Mouse (Mus musculus) layer of hippocampus, postnatal 36 days (tissue): ENCODE data around the gene Rps7. TPM values are rescaled to one million over a fixed set of nuclear protein-coding genes. Genes with fewer than 3 reads are reported as not detected.

Experiments
- DNase-seq, 2 experiments: peaks; one replicate each; pipeline ENCODE4 v3.0.0; 2022
- total RNA-seq, 2 experiments: library from RNA; stranded (reverse); gene quantifications; 2 replicates each; pipeline ENCODE4 v1.2.3; 2021

Gene Rps7
- total RNA-seq = 100 to 1,000 TPM; 282 to 298 TPM

DNA sequence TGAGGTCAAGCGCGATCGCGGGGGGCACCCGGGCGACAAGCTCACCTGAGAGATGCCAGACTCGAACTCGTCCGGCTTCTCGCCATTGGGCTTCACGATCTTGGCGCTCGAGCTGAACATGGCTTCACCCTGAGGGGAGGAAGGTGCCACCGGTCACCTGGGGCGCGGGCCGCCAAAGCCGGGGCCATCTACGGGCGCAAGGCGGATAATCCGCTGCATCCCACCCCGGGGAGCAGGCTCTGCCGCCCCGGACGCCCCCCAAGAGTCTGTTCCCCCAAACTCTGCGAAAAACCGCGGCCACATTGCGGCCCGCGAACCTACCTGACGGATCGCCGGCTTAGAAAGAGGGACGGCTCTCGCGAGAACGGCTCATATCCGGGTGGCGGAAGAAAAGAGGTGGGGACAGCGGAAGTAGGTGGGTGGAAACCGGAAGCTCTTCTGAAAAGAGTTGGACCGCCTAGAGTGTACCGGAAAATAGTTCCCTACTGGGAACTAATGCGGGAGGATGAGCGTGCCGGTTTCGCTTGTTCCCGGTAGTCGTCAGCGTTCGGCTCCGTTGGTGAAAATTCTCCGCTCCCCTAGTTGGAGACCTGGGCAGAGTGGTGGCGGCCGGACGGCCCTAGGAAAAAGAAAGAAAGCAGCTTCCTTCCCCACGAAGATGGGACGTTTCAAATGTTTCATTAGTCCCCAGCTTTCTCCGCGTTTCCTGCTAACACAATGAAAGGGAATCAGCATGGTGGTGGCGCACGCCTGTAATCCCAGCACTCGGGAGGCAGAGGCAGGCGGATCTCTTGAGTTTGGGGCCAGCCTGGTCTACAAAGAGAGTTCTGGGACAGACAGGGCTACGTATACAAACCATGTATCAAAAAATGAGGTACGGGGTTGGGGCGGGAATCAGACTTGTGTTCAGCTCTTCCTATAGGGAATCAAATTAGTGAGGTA lies at the start of gene Rps7:
Gene Rps7 (minus strand): TSS at position 419 of the 942 bp plus-strand sequence.
- DNase-seq = peak; percentile 90 to 91

DNA sequence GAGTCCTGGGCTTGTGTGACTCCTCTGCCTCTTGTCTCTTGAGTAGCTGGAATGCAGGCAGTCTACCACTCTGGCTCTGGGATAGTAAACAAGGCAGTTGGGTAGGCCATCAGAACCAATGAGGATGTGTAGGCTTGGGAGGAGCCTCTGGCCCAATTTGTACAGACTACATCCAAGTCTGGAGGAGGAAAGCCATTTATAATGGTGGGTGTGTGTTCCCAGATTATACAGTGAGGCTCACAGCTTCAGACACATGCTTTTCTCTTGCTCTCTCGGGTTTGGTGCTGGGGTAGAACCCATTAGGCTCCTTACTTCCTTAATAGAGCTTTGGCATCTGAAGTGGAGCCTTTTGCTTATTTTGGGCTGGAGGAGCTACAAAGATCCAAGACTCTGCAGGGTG lies 48.9 kb upstream of the Rps7 start:
- DNase-seq = no peak

GRCm38 (mm10) chr12:28675925-28676209 lies 40.1 kb upstream of the Rps7 start:
- no peak for DNase-seq

- peak; percentile 84 for DNase-seq
Measured at GRCm38 (mm10) chr12:28675121-28675924, 39.6 kb upstream of the Rps7 start, which contains the start of gene Adi1. Adi1 (plus strand) TSS chr12:28675231.

DNA sequence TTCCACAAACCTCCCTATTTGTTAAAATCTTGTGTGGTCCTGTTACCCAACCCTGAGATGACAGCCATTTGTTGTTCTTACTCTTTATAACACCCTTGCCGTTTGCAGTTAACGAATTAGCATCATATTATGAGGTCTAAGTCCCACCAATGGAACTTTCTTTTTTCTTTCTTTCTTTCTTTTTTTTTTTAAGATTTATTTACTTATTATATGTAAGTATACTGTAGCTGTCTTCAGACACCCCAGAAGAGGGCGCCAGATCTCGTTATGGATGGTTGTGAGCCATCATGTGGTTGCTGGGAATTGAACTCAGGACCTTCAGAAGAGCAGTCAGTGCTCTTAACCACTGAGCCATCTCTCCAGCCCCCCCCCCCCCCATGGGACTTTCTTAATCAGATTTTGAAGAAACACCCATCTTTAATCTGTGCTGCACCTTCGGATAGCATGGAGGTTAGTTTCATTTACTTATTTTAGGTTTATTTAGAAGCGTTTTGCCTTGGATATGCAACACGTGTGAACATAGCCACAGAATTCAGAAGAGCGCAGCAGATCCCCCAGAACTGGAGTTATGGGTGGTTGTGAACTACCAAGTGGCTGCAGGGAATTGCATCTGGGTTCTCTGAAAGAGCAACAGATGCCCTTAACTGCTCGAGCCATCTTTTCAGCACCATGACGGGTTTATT lies 38.4 kb upstream of the Rps7 start:
- no peak for DNase-seq

- no peak for DNase-seq
Measured at GRCm38 (mm10) chr12:28667287-28667686, 31.5 kb upstream of the Rps7 start.

GRCm38 (mm10) chr12:28666734-28667133 lies 31.0 kb upstream of the Rps7 start:
- no peak for DNase-seq

- DNase-seq = no peak
Measured at GRCm38 (mm10) chr12:28662628-28663027, 26.9 kb upstream of the Rps7 start.

GRCm38 (mm10) chr12:28649141-28650110 lies 13.7 kb upstream of the Rps7 start, which contains the start of gene Rnaseh1:
Rnaseh1 (plus strand) TSS chr12:28649602.
- peak; percentile 88 to 91 for DNase-seq

DNA sequence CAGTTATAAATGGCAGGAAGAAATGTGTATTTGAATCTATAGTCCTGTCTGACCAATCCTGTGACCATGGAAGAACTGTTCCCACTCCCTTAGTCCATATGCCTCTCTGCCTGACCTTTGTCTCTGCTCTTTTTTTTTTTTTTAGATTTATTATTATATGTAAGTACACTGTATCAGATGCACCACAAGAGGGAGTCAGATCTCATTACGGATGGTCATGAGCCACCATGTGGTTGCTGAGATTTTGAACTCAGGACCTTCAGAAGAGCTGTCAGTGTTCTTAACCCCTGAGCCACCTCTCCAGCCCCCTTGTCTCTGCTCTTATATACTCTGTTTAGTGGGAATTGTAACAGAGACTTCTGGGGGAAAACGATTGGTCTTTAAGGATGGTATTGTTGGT lies 3.0 kb upstream of the Rps7 start:
- DNase-seq = no peak

- no peak for DNase-seq
Measured at GRCm38 (mm10) chr12:28636543-28636942, 790 bp upstream of the Rps7 start.

DNA sequence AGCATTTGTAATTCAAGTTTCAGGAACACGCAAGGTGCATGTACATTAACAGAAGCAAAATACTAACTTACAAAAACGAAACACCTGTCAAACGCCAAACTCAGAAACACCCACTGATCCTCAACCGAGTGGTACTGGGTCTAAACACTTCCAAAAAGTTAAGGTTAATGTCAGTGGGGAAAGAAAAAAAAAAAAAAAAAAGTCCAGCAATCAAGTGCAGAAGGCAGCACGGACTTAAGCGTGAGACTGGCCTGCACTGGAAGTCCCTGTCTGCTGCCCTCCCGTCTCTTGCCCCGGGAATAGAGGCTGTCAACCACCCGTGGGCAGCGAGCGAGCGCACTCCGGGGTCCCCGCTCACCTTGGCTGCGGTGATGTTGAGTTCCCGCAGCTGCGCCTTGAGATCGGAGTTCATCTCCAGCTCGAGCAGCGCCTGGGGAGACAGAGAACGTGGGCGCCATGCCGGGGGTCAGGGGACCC lies 657 bp downstream of the Rps7 start:
- DNase-seq = no peak

GRCm38 (mm10) chr12:28628436-28628835 lies 7.3 kb downstream of the Rps7 start:
- no peak for DNase-seq

DNA sequence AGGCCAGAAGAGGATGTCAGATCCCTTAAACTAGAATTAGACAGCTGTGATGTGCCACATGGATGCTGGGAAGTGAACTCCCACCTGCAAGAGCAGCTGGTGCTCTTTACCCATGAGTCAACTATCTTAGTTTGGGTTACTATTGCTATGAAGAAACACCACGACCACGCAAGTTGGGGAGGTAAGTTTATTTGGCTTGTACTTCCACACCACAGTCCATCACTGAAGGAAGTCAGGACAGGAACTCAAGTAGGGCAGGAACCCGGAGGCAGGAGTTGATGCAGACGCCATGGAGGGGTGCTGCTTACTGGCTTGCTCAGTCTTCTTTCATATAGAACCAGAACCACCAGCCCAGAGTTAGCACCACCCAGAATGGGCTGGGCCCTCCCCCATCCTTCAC lies 8.7 kb downstream of the Rps7 start:
- no peak for DNase-seq

- no peak for DNase-seq
Measured at GRCm38 (mm10) chr12:28625407-28625806, 10.3 kb downstream of the Rps7 start.

DNA sequence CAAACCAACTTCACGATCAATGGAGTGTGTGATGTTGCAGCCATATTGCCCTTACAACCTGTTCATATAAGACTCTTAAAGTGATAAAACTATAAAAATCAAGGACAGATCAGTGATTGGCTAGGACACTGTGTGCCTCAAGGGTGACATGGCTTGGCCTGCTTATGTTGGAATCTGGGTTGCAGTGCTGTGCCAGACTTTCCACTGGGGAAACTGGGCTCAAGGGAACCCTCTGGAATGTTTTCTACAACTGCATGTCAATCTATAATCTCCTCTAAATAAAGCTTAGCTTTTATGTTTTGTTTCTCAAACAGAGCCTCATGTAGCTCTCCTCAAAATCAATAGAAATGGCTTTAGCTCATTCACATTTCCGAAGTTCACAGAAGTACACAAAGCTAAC lies 11.5 kb downstream of the Rps7 start:
- DNase-seq = no peak

- no peak for DNase-seq
Measured at GRCm38 (mm10) chr12:28623195-28623594, 12.6 kb downstream of the Rps7 start, which contains the start of gene Colec11. Colec11 (minus strand) TSS chr12:28623377.

DNA sequence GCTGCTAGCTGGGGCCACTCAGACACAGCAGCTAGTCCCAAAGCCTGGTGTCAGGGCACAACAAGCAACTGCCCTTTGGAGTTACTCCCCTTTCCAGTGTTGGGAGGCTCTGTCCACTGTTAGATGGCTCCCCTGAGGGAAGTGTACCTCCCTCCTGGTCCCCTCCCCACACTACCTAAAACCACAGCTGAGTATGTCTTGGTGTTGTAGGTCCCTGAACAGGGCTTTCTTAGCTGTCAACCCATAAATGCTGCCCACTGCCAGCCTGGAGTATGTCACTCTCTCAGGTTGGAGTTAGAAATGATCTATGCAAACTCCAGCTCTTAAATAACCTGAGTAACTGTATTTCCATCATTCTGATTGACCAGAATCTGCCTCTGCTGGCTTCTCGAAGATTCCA lies 13.1 kb downstream of the Rps7 start:
- DNase-seq = no peak

- DNase-seq = peak in 1 of 2 experiments; percentile 18
Measured at GRCm38 (mm10) chr12:28622167-28622532, 13.6 kb downstream of the Rps7 start.

GRCm38 (mm10) chr12:28621451-28622166 lies 14.1 kb downstream of the Rps7 start:
- DNase-seq = no peak

DNA sequence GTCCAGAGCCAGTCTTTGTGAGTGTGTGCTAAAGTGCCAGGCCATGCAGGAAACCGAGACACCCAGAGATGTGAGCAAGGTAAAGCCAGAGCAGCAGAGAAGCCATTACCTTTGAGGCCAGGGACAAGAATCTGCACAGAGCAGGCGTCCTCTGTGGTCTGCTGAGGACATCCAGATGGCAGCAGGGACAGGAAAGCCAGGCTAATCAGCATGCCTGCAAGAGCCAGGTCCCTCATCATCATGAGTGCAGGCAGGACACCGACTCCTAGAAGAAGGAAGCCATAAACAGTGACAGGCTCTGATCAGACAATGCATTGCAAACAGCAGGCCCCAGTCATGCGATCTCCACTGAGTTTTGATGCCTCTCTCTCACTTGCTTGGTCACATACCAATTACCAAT lies 18.5 kb downstream of the Rps7 start:
- DNase-seq = no peak
